Comparison of ENCODE assay signal across 8 mouse cellular contexts in the genomic region with DNA sequence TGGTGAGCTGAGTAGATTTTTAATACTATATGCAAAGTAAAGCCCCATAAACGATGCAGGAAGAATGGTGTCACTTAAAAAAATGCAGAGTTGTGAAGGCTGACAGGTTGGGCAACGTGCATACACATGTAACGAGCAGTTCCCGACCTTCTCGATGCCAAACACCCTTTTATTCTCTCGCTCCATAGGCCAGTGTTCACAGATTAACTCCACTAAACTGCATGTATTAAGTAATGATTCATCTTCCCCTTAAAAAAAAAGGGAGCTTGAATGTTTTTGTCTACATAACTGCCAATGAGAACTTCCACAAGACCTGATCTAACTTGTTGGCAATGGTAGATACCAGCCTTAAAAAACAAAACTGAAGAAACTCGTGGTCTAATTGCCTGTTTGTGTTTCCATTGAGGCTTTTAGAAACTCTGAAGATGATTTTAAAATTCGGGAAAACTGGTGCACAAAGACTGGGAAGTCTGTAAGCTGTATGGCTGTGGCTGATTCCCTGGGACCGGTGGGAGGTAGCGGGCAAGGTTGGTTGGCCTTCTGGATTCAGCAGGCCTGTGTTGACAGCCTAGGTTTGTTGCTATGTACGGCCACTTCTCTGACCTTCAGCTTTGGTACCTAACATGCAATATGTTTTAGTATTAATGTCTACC. TPM values are rescaled to one million over a fixed set of nuclear protein-coding genes. Genes with fewer than 3 reads are reported as not detected.
DNase-seq lines count a peak whose midpoint lies in the region; ATAC-seq and TF ChIP-seq lines count a peak whose summit lies in the region.

No protein-coding gene starts in this region.

- 0 out of 2 replicates have a peak overlapping the region, but pooled peaks have one; percentile 100 for H3K4me3 ChIP-seq in liver, adult 2 months (ENCODE audit: insufficient read depth, low read depth, low read length)
- H3K4me3 ChIP-seq in embryonic facial prominence, embryonic 15.5 days (replicated peaks): peak overlapping the region; percentile 70; the same call in 1 of the 2 replicates
- no peak overlapping the region for H3K4me3 ChIP-seq in kidney, embryonic 14.5 days (ENCODE audit: low read length)
- H3K4me3 ChIP-seq in neural tube, embryonic 14.5 days (ENCODE audit: low read depth, low read length): no peak overlapping the region

- ATAC-seq in embryonic facial prominence, embryonic 15.5 days (ENCODE audit: insufficient number of reproducible peaks, low FRiP score, low TSS enrichment, low read depth): no peak
- no peak for ATAC-seq in kidney, embryonic 14.5 days (ENCODE audit: low FRiP score, low TSS enrichment)
- no peak for ATAC-seq in neural tube, embryonic 14.5 days (ENCODE audit: low read depth)

- no peak overlapping the region for H3K27ac ChIP-seq in liver, adult 2 months (replicated peaks; ENCODE audit: insufficient read depth, low read depth, low read length)
- peak overlapping the region; percentile 63; the same call in 1 of the 2 replicates for H3K27ac ChIP-seq in embryonic facial prominence, embryonic 15.5 days (replicated peaks)
- H3K27ac ChIP-seq in kidney, embryonic 14.5 days (ENCODE audit: low read depth, low read length): no peak overlapping the region
- no peak overlapping the region for H3K27ac ChIP-seq in neural tube, embryonic 14.5 days (ENCODE audit: low read depth, low read length)

- no peaks in the 10 kb centered on the region for H3K27me3 ChIP-seq in liver, adult 2 months (ENCODE audit: control insufficient read depth, insufficient read depth, low read length)
- H3K27me3 ChIP-seq in embryonic facial prominence, embryonic 15.5 days: no peaks in the 10 kb centered on the region
- no peaks in the 10 kb centered on the region for H3K27me3 ChIP-seq in kidney, embryonic 14.5 days (ENCODE audit: control insufficient read depth, insufficient read depth, low read length)
- no peaks in the 10 kb centered on the region for H3K27me3 ChIP-seq in neural tube, embryonic 14.5 days (ENCODE audit: control insufficient read depth, insufficient read depth, low read length)

- peaks cover 18% of the 10 kb centered on the region; the same call in 1 of the 2 replicates for H3K79me2 ChIP-seq in liver, adult 2 months (ENCODE audit: control insufficient read depth, insufficient read depth, low read length)

- peak; percentile 70 for DNase-seq in liver, adult 2 months (ENCODE audit: extremely low read depth, low read depth, low spot score)
- DNase-seq in liver: no peak
- DNase-seq in layer of hippocampus, postnatal 10 days (ENCODE audit: low spot score in 2 of 2): no peak
- no peak for DNase-seq in thymus, postnatal 4 days
- no peak for DNase-seq in right cerebral cortex, postnatal 25 days

- H3K4me2 ChIP-seq in embryonic facial prominence, embryonic 15.5 days (replicated peaks): no peak overlapping the region
- peak overlapping the region; percentile 64; the same call in 1 of the 2 replicates for H3K4me2 ChIP-seq in kidney, embryonic 14.5 days (replicated peaks; ENCODE audit: low read depth, low read length)
- peak overlapping the region; percentile 74; the same call in 1 of the 2 replicates for H3K4me2 ChIP-seq in neural tube, embryonic 14.5 days (ENCODE audit: low read depth, low read length)

- H3K9ac ChIP-seq in liver, adult 2 months (ENCODE audit: low read depth, low read length): no peak overlapping the region
- H3K9ac ChIP-seq in embryonic facial prominence, embryonic 15.5 days: no peak overlapping the region
- H3K9ac ChIP-seq in kidney, embryonic 14.5 days (ENCODE audit: low read depth, low read length): peak overlapping the region; percentile 89; the same call in 1 of the 2 replicates
- H3K9ac ChIP-seq in neural tube, embryonic 14.5 days (replicated peaks; ENCODE audit: low read depth, low read length): no peak overlapping the region; the same call in 1 of the 2 replicates

- 31% methylated on average over 11 of the region's 11 CpGs for WGBS in liver, adult 2 months
- 61% methylated on average over 11 of the region's 11 CpGs for WGBS in embryonic facial prominence, embryonic 15.5 days
- WGBS in kidney, embryonic 14.5 days: 75% methylated on average over 11 of the region's 11 CpGs
- WGBS in neural tube, embryonic 14.5 days: 73% methylated on average over 11 of the region's 11 CpGs

- peaks cover 9% of the 10 kb centered on the region; the same call in 1 of the 2 replicates for H3K36me3 ChIP-seq in liver, adult 2 months (ENCODE audit: control insufficient read depth, insufficient read depth, low read length)
- no peaks in the 10 kb centered on the region for H3K36me3 ChIP-seq in embryonic facial prominence, embryonic 15.5 days
- H3K36me3 ChIP-seq in kidney, embryonic 14.5 days (ENCODE audit: control insufficient read depth, insufficient read depth, low read length): no peaks in the 10 kb centered on the region; the same call in 1 of the 2 replicates
- H3K36me3 ChIP-seq in neural tube, embryonic 14.5 days (ENCODE audit: control insufficient read depth, insufficient read depth, low read length): no peaks in the 10 kb centered on the region; the same call in 1 of the 2 replicates

- no peak for TF ChIP-seq POLR2A in liver, adult 2 months (IDR thresholded peaks at IDR 0.05; ENCODE audit: extremely low read depth, insufficient read depth, low read length)

- peaks cover 12% of the 10 kb centered on the region for H3K4me1 ChIP-seq in liver, adult 2 months (ENCODE audit: control insufficient read depth, insufficient read depth, low read length)
- peaks cover 15% of the 10 kb centered on the region for H3K4me1 ChIP-seq in embryonic facial prominence, embryonic 15.5 days
- peaks cover 18% of the 10 kb centered on the region for H3K4me1 ChIP-seq in kidney, embryonic 14.5 days (ENCODE audit: control insufficient read depth, insufficient read depth, low read length)
- H3K4me1 ChIP-seq in neural tube, embryonic 14.5 days (ENCODE audit: control insufficient read depth, insufficient read depth, low read length): peaks cover 16% of the 10 kb centered on the region

- TF ChIP-seq CTCF in liver, adult 2 months (IDR thresholded peaks at IDR 0.05; ENCODE audit: low read depth, low read length): no peak

- H3K9me3 ChIP-seq in embryonic facial prominence, embryonic 15.5 days (replicated peaks): no peaks in the 10 kb centered on the region
- H3K9me3 ChIP-seq in kidney, embryonic 14.5 days (ENCODE audit: control insufficient read depth, low read length): no peaks in the 10 kb centered on the region
- H3K9me3 ChIP-seq in neural tube, embryonic 14.5 days (ENCODE audit: control insufficient read depth, low read length): no peaks in the 10 kb centered on the region

RNA-seq across cellular contexts. Expression of a gene that starts 32.0 kb away (rescaled TPM):
- total RNA-seq in liver, adult 2 months (2014; rRNA removed): 12.4 and 13.6 TPM in 2 replicates
- 2.9 and 3.6 TPM in 2 replicates for polyA plus RNA-seq in liver, adult 2 months (2012; rRNA removed)
- polyA plus RNA-seq in embryonic facial prominence, embryonic 15.5 days (2015; fragmentation: Nextera tagmentation; extraction: Ambion mirVana): 21.2 and 22.1 TPM in 2 replicates
- polyA plus RNA-seq in kidney, embryonic 14.5 days (2014; fragmentation: Nextera tagmentation; extraction: Ambion mirVana): 15.6 and 20.5 TPM in 2 replicates
- 55.0 and 71.2 TPM in 2 replicates for polyA plus RNA-seq in neural tube, embryonic 14.5 days (2014; fragmentation: Nextera tagmentation; extraction: Ambion mirVana)
- total RNA-seq in layer of hippocampus, postnatal 10 days (2021): 10 to 100 TPM; 42.3 to 45.2 TPM

Comparison
In these comparisons a context has a peak if more than half of its experiments do, and no peak if none do; other contexts are left out.
1. H3K4me3 ChIP-seq: peak in liver, adult 2 months (single experiment) and embryonic facial prominence, embryonic 15.5 days (single experiment); none in kidney, embryonic 14.5 days (single experiment) and neural tube, embryonic 14.5 days (single experiment).